Mouse (Mus musculus) urinary bladder, postnatal 25 days (tissue): ENCODE measurements at regions not wholly inside any gene's neighbourhood (a gene's known extent, or its start where the extent isn't known, plus 50 kb on each side); places are given as distances from the start of the nearest gene placed in this dataset.
A peak's percentile ranks its signal among the peaks of the same experiment; 100 is the strongest.

Experiments
- DNase-seq: peaks from one replicate; pipeline ENCODE4 v3.0.0; 2022; ENCODE audit warnings: low spot score

DNA sequence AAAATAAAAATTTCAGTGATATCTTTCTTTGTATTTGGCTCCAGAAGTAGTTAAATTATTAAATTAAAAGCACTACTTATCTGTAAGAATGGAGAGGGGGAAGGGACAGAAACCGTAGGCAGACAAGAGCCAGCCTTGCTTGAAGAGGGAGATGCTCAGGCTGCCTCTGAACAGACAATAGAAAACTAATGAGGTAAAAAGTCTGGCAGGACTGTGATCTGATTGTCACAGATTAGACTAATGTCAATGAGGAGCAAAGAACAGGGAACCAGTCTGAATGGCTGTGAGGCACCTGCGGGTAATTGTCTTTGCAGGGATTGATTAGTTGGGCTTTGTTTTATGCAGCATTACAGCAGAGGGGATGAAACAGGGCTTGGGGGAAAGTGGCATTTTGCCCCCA lies 362.3 kb upstream of the Fam92a start:
- DNase-seq, result no peak

DNA sequence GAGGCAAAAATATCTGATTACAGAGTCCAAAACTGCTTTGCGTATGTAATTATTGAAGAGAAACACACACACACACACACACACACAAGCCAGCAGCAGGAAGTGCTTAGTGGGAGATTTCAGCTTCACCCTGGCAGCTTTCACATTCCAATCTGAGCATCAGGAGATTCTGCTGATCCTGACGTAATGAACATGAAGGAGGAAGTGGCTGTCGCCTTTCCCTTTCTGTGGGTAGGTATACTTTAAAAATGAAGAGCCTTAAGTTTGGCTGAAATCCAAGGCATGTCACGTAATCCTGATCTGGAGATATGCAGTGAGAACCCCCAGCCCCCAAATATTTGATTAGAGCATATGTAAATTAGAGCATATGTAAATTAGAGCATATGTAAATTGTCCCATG lies 361.1 kb upstream of the Fam92a start:
- no peak for DNase-seq

GRCm38 (mm10) chr4:12522358-12522757 lies 350.5 kb upstream of the Fam92a start:
- no peak for DNase-seq

DNA sequence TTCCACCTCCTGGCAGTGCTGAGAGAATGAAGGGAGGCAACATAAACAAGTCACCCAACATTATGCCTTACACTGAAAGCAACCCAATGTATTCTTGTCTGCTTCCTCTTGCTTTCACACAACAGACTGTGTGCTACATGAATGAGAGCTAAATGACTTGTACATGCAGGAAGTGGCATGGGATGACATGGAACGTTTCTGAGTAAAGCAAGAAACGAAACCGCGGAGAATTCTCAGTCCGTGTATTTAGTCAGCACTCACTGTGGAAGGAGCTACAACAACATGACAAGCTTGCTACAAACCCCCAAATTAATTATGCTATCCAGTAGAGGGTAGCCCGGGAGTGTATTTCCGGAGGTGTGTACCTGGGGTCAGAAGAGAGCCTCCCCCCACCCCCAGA lies 349.4 kb upstream of the Fam92a start:
- no peak for DNase-seq

- no peak for DNase-seq
Observed at GRCm38 (mm10) chr4:12516497-12516896, 344.7 kb upstream of the Fam92a start.

- peak; percentile 19 for DNase-seq
Observed at GRCm38 (mm10) chr4:12511656-12512385, 340.0 kb upstream of the Fam92a start.

DNA sequence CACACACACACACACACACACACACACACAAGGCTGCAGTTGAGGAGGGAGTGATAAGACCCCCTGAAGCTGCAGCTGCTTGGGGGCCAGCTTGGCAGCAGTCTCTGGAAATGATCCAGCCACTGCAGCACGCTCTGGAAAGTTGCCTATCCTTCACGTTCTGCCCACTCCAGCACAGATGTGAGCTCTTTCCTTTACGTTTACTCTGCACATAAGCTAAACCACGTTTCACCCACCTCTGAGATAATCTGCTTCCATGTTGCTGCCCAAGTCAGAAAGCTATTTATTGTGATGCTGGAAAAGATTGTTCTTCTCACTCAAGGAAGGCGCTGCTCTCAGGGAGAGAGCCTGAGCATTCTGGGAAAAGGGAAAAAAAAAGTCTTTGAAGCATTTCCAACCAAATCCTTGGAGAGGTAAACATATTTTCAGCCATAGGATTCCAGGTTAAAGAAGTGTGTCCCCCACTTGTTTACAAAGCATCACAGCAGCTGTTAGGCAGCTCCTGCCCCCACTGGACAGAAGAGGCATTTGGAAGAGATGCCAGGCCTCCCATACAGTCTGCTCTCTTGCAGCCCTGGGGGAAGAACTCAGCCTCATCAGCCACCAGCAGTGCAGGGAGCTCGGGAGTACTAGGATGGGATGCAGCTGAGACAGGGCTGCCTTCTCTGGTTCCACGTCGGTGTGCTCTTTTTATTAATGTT lies 335.2 kb upstream of the Fam92a start:
- no peak for DNase-seq

- DNase-seq, result no peak
Observed at GRCm38 (mm10) chr4:12501086-12501485, 329.3 kb upstream of the Fam92a start.

DNA sequence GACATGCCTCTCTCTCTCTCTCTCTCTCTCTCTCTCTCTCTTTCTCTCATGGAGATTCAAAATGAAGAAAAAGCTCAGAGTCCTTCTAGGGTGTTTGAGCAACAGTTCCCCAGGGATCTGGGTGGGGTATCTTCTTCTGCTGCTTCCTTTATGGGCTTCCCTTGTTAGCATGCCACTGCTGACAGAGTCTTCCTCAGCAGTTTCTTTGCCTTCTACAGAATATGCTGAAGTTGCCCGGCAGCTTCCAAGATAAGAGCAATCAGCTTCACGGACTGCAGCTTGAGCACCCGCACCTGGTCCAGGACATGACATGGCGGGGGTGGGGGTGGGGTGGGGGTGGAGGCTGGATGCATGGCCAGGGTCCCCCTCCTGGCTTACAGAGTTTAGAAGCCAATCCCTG lies 326.6 kb upstream of the Fam92a start:
- no peak for DNase-seq

- DNase-seq, result no peak
Observed at GRCm38 (mm10) chr4:12492468-12492867, 320.7 kb upstream of the Fam92a start.

- DNase-seq, result no peak
Observed at GRCm38 (mm10) chr4:12491306-12491705, 319.5 kb upstream of the Fam92a start.

GRCm38 (mm10) chr4:12490066-12490465 lies 318.3 kb upstream of the Fam92a start:
- DNase-seq, result no peak

DNA sequence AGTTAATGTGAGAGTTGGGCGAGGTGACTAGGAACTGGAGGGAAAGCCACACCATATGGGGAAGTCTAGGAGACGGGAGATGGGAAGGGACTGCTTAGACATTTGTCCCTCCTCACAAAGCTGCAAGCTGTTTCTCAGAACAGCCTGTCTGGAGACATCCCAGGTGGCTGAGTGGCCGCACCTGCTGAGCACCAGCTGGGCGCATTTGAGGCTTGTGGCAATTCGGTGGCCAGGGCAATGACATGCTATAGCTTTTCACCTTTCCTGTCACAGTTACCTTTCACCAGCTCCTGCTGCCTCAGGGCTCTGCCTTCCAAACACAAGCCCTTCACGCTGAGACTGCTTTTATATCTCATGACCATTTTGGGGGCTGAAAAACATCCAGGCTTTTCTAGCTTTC lies 317.5 kb upstream of the Fam92a start:
- no peak for DNase-seq

DNA sequence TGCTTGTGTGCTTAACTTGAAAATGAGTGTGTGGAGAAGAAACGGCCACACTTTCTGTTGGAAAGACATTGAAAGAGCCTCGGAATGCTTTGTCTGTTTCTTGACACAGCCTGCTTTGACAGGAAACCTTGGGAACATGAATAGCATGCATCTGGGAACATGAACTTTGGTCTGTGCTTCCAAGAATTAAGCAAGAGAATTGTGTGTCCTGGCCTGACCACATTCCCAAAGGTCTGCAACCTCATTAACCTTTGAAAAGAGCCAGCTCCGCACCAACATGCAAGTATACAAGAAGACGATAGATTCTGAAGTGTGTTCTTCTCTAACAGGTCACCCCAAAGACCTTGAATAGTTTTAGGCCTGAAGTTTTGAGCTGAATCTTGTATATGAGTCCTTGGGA lies 309.7 kb upstream of the Fam92a start:
- DNase-seq, result no peak

DNA sequence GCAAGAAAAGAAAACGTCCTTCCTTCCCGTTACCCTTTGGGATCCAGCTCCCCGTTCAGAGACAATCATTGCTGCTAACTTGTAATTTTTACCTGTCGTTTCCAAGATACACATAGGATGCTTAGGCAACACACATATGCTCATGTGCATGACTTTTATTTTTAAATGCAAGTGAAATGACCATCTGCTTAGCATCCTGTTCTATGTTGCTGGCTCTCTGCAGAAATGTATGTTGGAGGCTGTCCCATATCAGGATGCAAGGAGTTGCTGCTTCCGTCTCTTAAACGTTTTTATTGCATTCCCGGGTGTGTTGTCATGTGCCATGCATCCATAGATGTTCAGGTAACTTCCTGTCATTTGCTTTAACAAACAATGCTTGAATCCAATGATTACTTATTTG lies 304.9 kb upstream of the Fam92a start:
- DNase-seq, result no peak

DNA sequence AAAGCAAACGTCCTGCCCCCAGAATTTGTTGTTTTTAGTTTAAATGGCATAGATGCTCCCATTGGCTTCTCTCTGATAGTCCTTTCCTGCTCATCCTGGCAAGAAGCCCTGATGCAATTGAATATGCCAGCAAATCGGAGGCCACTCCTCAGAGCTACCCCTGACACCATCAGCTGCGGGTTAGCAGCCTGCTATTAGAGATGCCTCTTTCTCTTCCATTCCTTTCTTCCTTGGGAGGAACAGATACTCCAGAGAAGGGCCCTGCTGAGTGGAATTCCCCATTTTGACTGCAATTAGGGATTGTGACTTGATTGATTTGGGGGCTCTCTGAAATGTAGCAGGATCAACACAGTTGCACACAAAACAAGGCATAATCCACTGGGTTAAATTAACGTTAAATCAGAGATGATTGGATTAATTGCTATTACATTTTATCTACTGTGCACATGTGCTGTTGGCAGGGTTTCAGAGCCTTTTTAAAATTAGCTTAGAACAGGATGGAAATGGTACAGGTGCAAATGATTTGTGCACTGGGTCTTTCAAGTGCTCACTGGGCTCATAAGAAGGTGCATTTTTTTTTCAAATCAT lies 303.3 kb upstream of the Fam92a start:
- DNase-seq, result no peak

DNA sequence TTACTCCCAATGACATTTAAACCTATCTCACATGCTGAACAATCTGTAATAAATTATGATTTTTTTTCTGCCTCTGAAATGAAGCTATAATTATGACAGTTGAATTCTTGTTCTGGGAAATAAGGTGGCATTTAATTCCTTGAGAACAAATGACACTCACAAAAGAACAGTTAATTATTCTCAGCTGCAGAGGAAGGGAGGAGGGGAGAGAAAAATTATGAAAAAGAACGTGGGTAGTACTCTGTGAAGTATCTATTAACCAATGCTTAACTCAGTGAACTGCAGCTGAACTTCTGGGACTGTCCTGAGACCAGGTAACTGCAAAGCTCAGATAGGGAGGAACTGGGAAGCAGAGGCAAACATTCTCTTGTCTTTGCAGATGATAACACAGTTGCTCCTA lies 302.6 kb upstream of the Fam92a start:
- no peak for DNase-seq

- no peak for DNase-seq
Observed at GRCm38 (mm10) chr4:12461701-12462100, 289.9 kb upstream of the Fam92a start.

- no peak for DNase-seq
Observed at GRCm38 (mm10) chr4:12461251-12461650, 289.4 kb upstream of the Fam92a start.

DNA sequence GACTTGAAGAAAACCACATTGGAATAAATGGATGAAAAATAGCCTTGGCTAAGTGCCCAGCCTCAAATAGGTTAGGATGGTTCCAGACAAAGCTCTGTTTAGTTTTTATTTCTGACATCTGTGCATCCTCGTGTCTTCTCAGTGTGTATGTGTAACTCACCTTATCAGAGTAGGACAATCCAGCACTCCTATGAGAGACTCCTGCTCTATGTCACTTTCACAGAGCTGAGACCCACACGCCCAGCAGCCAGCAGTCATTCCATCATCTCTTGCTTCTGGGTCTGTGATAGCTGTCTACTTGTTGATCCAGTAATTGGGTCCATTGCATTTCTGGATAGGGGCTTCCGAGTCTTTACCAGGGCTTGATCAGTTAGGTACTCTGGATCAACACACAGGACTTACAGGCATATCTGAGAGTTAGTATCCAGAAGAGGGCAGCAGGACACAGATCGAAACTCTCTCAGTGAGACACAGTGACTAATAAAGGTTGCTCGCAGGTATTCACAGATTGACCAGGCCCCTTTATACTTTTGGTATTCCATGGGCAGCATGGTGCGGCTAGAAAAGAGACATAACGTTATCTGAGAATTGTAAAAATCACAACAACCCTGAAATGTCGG lies 286.3 kb upstream of the Fam92a start:
- no peak for DNase-seq

DNA sequence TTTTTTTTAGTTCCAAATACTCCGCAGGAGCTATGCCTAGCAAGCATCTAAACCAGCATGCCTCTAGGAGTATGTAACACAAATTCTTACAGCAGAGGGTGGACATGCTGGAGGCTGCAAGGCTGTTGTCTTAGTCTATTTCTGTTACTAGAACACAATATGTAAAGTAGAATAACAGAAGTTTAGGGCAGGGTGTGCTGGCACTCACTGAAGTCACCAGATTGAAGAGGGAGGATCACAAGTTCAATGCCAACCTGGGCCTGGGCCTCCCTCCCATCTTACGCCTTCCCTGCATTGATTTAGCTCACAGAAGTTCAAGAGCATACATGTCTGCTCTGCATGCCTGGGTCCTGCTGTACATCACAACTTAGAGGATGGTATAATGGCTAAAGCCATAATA lies 280.3 kb upstream of the Fam92a start:
- DNase-seq, result no peak

- no peak for DNase-seq
Observed at GRCm38 (mm10) chr4:12425507-12425906, 253.7 kb upstream of the Fam92a start.
